Mouse (Mus musculus) monocyte, adult 5-6 weeks (primary cell): ENCODE measurements around the gene Pdlim4. TPM values are rescaled to one million over a fixed set of nuclear protein-coding genes. Genes with fewer than 3 reads are reported as not detected.

Experiments
- ATAC-seq: fragments of 153-309, 156-312 bp; replicated peaks from 2 replicates; pipeline ENCODE4 v1.8.0; 2017; ENCODE audit warnings: mild to moderate bottlenecking; ENCODE audit not compliant: low TSS enrichment, insufficient number of reproducible peaks, severe bottlenecking, poor library complexity, low FRiP score
- total RNA-seq: library from RNA; stranded (forward); fragments of 200-1000, 200-491, 200-594 nt; gene quantifications from 3 replicates; pipeline ENCODE4 v1.2.3, GENCODE M21; 2017

The Pdlim4 gene
- 0.29 to 1.6 TPM in 2 of 3 replicates, not detected in the other for total RNA-seq

DNA sequence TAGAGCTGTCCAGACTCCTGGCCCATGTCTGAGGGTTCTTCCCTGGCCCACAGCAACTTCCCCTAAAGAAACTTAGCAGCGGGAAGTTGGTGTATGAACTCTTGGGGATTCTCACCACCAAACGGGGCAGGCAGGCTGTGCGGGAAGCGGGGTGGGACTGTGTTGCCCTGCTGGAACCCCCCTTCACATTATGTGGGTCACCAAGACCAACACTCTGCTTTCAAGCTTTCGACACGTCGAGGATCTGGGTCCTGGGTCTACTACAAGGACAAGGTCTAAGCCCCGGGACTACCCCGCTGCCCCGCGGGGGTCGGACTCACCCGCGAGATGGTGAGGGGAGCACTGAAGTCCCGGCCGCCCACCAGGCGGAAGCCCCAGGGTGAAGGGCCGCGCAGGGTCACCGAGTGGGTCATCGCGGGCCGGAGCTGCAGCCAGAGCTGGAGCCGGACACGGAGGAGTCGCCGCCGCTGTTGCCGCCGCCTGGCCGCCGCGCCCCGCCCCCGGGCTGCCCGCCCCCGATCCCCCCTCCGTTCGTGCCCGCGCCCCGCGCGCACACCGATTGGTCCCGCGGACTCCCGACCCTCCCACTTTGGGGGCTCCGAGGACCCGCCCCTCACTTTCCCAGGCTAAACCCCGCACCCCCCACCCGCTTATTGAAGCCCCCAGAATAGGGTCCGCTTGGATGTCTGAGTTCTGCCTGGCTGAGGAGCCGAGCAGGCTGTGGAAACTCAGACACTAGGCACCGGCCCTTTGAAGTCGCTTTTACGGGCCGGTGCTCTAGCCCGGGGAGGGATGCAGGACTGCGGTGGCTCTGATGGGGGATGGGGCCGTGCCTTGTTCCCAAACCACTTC is at the start of gene Pdlim4:
TSS of gene Pdlim4 (minus strand) at position 495 of the 852 bp plus-strand sequence.
- no peak for ATAC-seq

- no peak for ATAC-seq
Measured at GRCm38 (mm10) chr11:54117096-54117495, 48.3 kb upstream of the Pdlim4 start.

GRCm38 (mm10) chr11:54116406-54116805 is 47.6 kb upstream of the Pdlim4 start:
- no peak for ATAC-seq

DNA sequence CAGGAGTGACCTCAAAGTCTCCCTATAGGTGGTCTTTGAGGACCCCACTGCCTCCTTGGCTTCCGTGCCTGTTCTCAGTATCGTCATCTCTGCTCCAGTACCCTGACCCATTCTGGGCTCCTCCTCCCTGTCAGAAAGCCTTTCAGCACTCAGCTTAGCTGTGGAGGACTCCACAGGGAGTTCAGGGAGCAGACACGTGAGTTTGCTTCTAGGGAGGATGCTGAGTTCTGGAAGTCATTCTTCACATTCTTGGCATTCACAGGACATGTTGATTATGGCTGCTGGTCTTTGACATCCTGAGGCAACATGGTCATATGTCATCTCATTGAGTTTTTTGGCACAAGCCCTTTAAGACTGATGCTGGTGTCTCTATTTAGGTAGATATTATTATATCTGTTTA is 47.1 kb upstream of the Pdlim4 start:
- ATAC-seq, result no peak

DNA sequence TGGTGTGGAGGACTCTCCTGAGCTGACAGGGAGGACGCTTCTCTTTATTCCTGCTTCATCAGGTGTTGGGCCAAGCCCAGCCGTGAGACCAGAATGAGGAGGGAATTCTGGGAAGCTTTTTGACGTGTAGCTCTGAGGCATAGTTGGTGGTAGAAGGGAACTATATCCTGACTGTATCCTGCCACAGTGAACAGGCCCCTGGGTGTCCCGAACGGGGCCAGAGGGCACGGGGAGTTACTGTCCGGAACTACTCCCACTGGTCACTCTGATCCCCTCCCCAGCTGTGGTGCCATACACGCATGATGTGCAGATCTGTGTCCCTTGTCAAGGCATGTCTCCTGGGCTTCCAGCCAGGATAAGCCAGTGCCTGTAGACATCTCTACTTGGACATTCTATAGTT is 46.5 kb upstream of the Pdlim4 start:
- no peak for ATAC-seq

- ATAC-seq, result no peak
Measured at GRCm38 (mm10) chr11:54114746-54115145, 45.9 kb upstream of the Pdlim4 start.

GRCm38 (mm10) chr11:54113352-54113751 is 44.5 kb upstream of the Pdlim4 start:
- no peak for ATAC-seq

DNA sequence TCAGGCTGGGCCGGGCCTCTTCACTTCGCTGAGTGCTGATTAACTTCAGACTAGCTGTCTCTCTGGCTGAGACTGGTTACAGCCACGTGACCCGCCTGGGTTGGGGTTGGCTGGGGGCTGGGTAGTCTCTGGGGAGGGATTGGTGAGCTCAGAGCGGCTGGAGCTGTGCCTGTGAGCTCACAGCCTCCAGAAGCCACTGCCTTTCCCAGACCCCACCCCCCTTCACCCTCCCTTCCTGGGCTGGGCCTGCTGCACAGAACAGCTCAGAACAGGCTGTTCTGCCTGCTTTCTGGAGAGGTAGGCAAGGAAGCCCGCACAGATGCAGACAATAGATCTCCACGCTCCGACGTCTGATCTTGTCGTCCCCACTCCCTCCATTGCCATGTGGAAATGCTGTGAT is 44.1 kb upstream of the Pdlim4 start:
- no peak for ATAC-seq

- ATAC-seq, result no peak
Measured at GRCm38 (mm10) chr11:54111976-54112741, 43.3 kb upstream of the Pdlim4 start.

DNA sequence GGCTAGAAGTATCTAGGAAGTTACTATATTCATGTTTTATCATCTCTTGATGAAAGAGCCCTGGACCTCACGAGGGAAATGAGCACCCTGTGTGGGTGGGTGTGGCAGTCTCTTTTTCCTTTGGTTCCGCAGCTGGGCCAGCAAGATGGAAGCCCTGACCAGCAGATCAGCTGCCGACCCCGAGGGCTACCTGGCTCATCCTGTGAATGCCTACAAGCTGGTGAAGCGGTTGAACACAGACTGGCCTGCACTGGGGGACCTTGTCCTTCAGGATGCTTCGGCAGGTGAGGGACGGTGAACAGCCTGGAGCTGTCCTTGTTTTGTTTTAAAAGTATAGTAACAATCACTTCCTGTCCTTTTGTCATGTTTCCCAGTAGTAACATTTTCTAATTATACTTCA is 42.5 kb upstream of the Pdlim4 start:
- ATAC-seq, result no peak

GRCm38 (mm10) chr11:54108894-54109293 is 40.1 kb upstream of the Pdlim4 start:
- ATAC-seq, result no peak

DNA sequence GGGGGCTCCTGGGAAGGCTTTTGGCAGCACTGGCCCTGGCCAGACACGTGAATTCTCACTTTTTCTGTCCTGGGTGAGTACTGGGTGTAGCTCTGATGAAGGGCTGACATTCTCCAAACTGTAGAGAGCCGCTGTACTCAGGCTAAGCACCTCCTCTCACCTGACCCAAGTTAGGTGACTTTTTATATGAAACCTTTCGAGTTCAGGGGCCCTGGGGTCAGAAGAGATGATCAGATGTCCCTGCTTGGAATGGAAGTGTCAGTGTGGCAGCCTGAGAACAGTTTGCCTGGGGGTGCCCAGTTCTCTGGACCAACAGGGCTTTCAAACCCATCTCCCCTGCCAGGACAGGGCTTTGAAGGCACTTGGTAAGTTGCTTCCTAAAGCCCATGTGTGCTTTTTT is 39.3 kb upstream of the Pdlim4 start:
- no peak for ATAC-seq

DNA sequence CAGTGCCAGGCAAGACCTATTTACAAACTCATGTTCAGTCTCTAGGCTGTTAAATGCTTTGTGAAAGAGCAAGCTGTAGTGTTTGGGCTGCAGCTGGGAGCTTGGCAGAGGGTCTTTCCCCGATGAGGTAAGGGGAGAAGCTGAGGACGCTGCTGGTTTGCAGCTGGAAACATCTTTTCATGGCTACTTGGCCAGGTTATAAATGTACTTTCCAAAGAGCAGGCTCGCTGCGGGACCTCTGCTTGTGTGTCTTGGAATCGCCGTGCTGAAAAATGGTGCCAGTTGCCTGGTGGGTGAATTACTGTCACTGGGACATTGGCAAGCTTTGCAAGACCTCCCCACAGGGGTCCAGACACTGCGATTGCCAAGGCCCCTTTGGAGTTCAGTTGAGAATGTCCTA is 38.4 kb upstream of the Pdlim4 start:
- no peak for ATAC-seq

DNA sequence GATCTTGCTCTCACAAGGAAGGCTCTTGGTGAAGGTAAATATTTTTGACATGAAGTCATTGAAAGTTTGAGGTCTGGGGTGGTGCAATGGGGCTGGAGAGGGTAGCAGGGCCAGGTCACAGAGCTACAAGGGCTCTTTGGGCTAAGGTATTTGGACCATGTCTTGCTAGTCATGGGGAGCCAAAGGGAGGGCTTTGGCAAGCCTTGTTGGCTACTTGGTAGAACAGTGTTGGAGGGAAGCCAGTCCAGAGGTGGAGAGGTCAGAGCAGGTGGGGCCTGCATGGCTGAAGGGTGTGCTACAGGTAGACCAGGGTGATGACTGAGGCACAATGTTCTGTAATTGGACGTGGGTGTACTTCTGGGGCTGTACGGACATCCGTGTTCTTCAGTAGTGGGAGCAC is 37.9 kb upstream of the Pdlim4 start:
- no peak; the same call in 1 of the 2 replicates for ATAC-seq

DNA sequence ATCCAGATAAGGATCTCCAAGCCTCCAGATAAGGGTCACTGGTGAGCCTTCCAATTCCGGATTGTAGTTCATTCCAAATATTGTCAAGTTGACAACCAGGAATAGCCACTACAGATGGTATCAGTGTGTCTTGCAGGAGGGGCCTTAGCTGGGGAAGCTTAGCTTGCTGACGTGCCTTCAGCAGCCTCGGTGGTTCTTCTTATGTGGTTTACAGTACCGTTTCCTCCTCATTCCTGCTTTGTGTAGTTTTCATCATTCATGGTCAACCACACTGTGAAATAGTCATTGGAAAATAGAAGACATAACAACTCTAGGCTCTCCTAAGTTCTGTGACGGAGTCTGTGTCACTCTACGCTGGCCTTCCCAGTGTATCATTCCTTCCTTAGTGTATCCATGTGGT is 36.2 kb upstream of the Pdlim4 start:
- no peak for ATAC-seq

- no peak for ATAC-seq
Measured at GRCm38 (mm10) chr11:54102706-54103449, 34.1 kb upstream of the Pdlim4 start.

DNA sequence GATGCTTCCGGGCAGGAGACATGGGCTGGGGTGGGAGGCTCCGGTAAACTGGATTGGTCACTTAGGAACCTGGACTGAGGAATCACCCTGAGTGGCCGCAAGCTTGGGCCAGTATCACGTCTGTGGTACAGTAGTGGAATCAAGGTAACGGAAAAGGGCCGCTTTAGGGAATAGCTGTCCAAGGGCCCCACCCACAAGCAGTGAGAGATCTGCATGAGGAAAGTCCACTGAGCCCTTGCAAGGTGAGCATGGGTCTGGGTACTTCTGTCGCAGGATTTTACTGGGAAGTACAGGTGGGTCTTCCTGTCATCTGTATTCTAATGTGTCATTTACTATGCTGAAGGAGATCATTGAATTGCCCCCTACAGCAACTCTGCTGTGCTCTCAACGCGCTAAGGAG is 32.9 kb upstream of the Pdlim4 start:
- 0 out of 2 replicates have a peak, but pooled peaks have one; percentile 17 for ATAC-seq

- no peak for ATAC-seq
Measured at GRCm38 (mm10) chr11:54100692-54101591, 32.1 kb upstream of the Pdlim4 start.
